ENCODE assay signal across 9 mouse cellular contexts in the genomic region with DNA sequence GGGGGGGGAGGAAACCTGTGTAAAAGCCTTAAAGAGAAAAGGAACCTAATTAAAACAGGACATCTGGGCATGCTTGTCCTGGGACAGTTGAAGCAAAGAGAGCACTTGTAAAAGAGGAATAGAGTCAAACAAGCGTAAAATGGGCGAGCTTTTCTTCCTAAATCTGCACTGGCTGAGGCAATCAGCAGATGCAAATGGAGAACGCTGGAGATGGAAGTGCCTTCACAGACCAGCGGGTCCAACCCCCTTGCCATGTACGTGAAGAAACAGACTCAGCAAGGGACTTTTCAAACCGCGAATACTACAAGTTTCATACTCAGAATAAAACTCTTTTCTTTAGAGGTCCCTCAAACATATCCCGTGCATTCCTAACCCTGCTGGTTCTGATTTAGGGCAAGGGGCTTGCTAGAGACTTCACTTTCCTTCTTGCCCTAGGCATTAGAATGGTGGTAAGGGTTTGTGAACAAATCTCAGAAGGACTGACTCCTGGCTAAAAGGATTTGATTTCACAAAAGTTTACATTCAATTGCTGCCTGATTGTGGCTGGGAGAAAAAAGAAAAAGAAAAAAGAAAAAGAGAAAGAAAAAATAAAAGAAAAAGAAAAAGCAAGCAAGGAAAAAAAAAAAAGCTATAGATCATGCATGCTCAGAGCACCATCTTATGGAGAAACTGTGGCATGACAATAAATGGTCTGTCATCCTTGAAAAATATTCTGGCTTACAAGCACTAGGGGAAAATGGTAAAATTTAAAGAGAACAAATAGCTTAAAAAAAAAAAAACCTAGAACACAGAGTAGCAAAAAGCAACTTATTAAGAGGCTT.
DNase-seq lines count a peak whose midpoint lies in the region; ATAC-seq and TF ChIP-seq lines count a peak whose summit lies in the region.
"Had no signal": no experiment of that assay in that cellular context is flagged by ENCODE, and none has a peak within 500 bp of the region (broad histone marks: within the 10 kb centered on the region; RNA-seq: fewer than 3 reads in every experiment).

No protein-coding gene starts in this region.

- H3K79me2 ChIP-seq in MEL (ENCODE audit: control insufficient read depth, insufficient read depth, low read length, poor library complexity), result no peaks in the 10 kb centered on the region

- 14% methylated on average over 8 of the region's 8 CpGs for WGBS in forebrain, embryonic 10.5 days
- 18% methylated on average over 8 of the region's 8 CpGs for WGBS in midbrain, embryonic 14.5 days

- TF ChIP-seq CTCF in MEL (IDR thresholded peaks at IDR 0.05 in 2 of 3, conservative IDR thresholded peaks at IDR 0.05 in 1 of 3; ENCODE audit: control insufficient read depth in 1 of 3, insufficient read depth in 1 of 3, low read depth in 2 of 3, low read length in 3 of 3, poor library complexity in 1 of 3, severe bottlenecking in 1 of 3), result peak in 2 of 3 experiments; percentile 20 to 72; a peak in 3 of 6 replicates

- peak; percentile 39 for DNase-seq in kidney, adult 9 months
- DNase-seq in kidney, postnatal 14 days, result no peak
- DNase-seq in MEL (ENCODE audit: low read depth, low spot score), result peak; percentile 19
- peak; percentile 48 for DNase-seq in forebrain, embryonic 10.5 days (ENCODE audit: extremely low spot score, low spot score)
- peak; percentile 54 for DNase-seq in midbrain, embryonic 14.5 days
- DNase-seq in frontal cortex, postnatal 10 days (ENCODE audit: low spot score in 2 of 2), result no peak
- no peak for DNase-seq in adrenal gland, adult 2 months

- no peak for TF ChIP-seq EP300 in MEL (IDR thresholded peaks at IDR 0.05; ENCODE audit: low read depth in 1 of 2, low read length in 2 of 2)

- TF ChIP-seq RAD21 in MEL (IDR thresholded peaks at IDR 0.05; ENCODE audit: low read depth, low read length), result peak; percentile 88

- H3K4me1 ChIP-seq in MEL (ENCODE audit: control insufficient read depth in 1 of 2, insufficient read depth in 2 of 2, low read length in 2 of 2), result no peaks in the 10 kb centered on the region
- H3K4me1 ChIP-seq in forebrain, embryonic 10.5 days, result peaks cover 47% of the 10 kb centered on the region
- no peaks in the 10 kb centered on the region for H3K4me1 ChIP-seq in midbrain, embryonic 14.5 days (ENCODE audit: control insufficient read depth, insufficient read depth, low read length)
- H3K4me1 ChIP-seq: heart, embryonic 13.5 days had no signal

- H3K9me3 ChIP-seq in MEL (replicated peaks; ENCODE audit: insufficient read depth, low read length), result no peaks in the 10 kb centered on the region
- no peaks in the 10 kb centered on the region for H3K9me3 ChIP-seq in forebrain, embryonic 10.5 days
- no peaks in the 10 kb centered on the region for H3K9me3 ChIP-seq in midbrain, embryonic 14.5 days (ENCODE audit: control insufficient read depth, low read length)
- H3K9me3 ChIP-seq: heart, embryonic 13.5 days had no signal

- H3K27ac ChIP-seq in MEL (ENCODE audit: control insufficient read depth, low read depth, low read length), result no peak overlapping the region
- H3K27ac ChIP-seq in forebrain, embryonic 10.5 days, result peak overlapping the region; percentile 81
- H3K27ac ChIP-seq in midbrain, embryonic 14.5 days (replicated peaks; ENCODE audit: low read depth, low read length), result no peak overlapping the region
- H3K27ac ChIP-seq: heart, embryonic 13.5 days had no signal

- no peak overlapping the region for H3K4me3 ChIP-seq in MEL (ENCODE audit: control insufficient read depth in 1 of 2, insufficient read depth in 1 of 2, low read depth in 2 of 2, low read length in 2 of 2)
- peak overlapping the region; percentile 18; the same call in 1 of the 2 replicates for H3K4me3 ChIP-seq in forebrain, embryonic 10.5 days
- H3K4me3 ChIP-seq in midbrain, embryonic 14.5 days (replicated peaks; ENCODE audit: low read depth, low read length), result no peak overlapping the region; the same call in 1 of the 2 replicates
- H3K4me3 ChIP-seq: heart, embryonic 13.5 days had no signal

- no peak overlapping the region for H3K9ac ChIP-seq in MEL (ENCODE audit: control insufficient read depth, low read depth, low read length, poor library complexity, severe bottlenecking)
- H3K9ac ChIP-seq in midbrain, embryonic 14.5 days (replicated peaks; ENCODE audit: low read length), result no peak overlapping the region
- H3K9ac ChIP-seq: heart, embryonic 13.5 days had no signal

- no peak for TF ChIP-seq POLR2A in MEL (IDR thresholded peaks at IDR 0.05; ENCODE audit: control insufficient read depth in 1 of 2, insufficient read depth in 1 of 2, low read depth in 1 of 2, low read length in 2 of 2, poor library complexity in 1 of 2)

- H3K36me3 ChIP-seq in MEL (ENCODE audit: control insufficient read depth in 1 of 2, insufficient read depth in 2 of 2, low read length in 2 of 2), result no peaks in the 10 kb centered on the region
- no peaks in the 10 kb centered on the region for H3K36me3 ChIP-seq in forebrain, embryonic 10.5 days (replicated peaks)
- no peaks in the 10 kb centered on the region for H3K36me3 ChIP-seq in midbrain, embryonic 14.5 days (ENCODE audit: control insufficient read depth, insufficient read depth, low read length)
- H3K36me3 ChIP-seq: heart, embryonic 13.5 days had no signal

- H3K4me2 ChIP-seq in midbrain, embryonic 14.5 days (ENCODE audit: low read length), result peak overlapping the region; percentile 40
- H3K4me2 ChIP-seq: heart, embryonic 13.5 days had no signal

- H3K27me3 ChIP-seq in MEL (ENCODE audit: control insufficient read depth in 1 of 2, insufficient read depth in 2 of 2, low read length in 2 of 2), result no peaks in the 10 kb centered on the region
- peaks cover 19% of the 10 kb centered on the region for H3K27me3 ChIP-seq in forebrain, embryonic 10.5 days (ENCODE audit: poor library complexity, severe bottlenecking)
- no peaks in the 10 kb centered on the region for H3K27me3 ChIP-seq in midbrain, embryonic 14.5 days (ENCODE audit: control insufficient read depth, insufficient read depth, low read length)
- H3K27me3 ChIP-seq: heart, embryonic 13.5 days had no signal

- ATAC-seq in midbrain, embryonic 14.5 days (ENCODE audit: low FRiP score, low TSS enrichment), result no peak; the same call in 1 of the 2 replicates
- no peak for ATAC-seq in inflammation-experienced regulatory T-cells, adult 6 months

TF ChIP-seq in MEL, 35 proteins besides CTCF, POLR2A, EP300 and RAD21:
- TF ChIP-seq SMC3 (IDR thresholded peaks at IDR 0.05; ENCODE audit: low read depth, low read length) (peak; percentile 76), USF2 (IDR thresholded peaks at IDR 0.05; ENCODE audit: borderline replicate concordance in 1 of 2, insufficient read depth in 1 of 2, low read depth in 1 of 2, low read length in 2 of 2) (no peak), ZNF384 (IDR thresholded peaks at IDR 0.05; ENCODE audit: low read depth, low read length) (peak; percentile 90), ZC3H11A (IDR thresholded peaks at IDR 0.05; ENCODE audit: low read depth, low read length) (peak; percentile 75)

Comparison
In these comparisons a context has a peak if more than half of its experiments do, and no peak if none do; other contexts are left out.
1. DNase-seq: peak in kidney, adult 9 months (single experiment), MEL (single experiment), forebrain, embryonic 10.5 days (single experiment) and midbrain, embryonic 14.5 days (single experiment); none in kidney, postnatal 14 days (single experiment), frontal cortex, postnatal 10 days (0 of 2) and adrenal gland, adult 2 months (single experiment).